Mouse (Mus musculus) gastrocnemius, postnatal 10 days (tissue): ENCODE data around the gene Spata2l. TPM values are rescaled to one million over a fixed set of nuclear protein-coding genes. Genes with fewer than 3 reads are reported as not detected.
A peak's percentile ranks its signal among the peaks of the same experiment; 100 is the strongest.
"Not testable (repeated sequence)": the region's sequence is repeated elsewhere in the genome, so short reads cannot be mapped to it uniquely, and the experiment has no call there.

Source experiments
- DNase-seq: peaks from one replicate; pipeline ENCODE4 v3.0.0; 2021; ENCODE audit warnings: mixed read lengths
- total RNA-seq, 2 experiments: library from RNA; stranded (reverse); gene quantifications; 2 replicates each; pipeline ENCODE4 v1.2.3; 2021

Spata2l gene
- total RNA-seq, 2 experiments from 2014 or later, result 1.2 to 1.5 TPM

- DNase-seq, result not testable (repeated sequence)
These were observed 39.0 kb downstream of the Spata2l start for GRCm38 (mm10) chr8:123197016-123197415.

GRCm38 (mm10) chr8:123193771-123194170 is 42.3 kb downstream of the Spata2l start:
- no peak for DNase-seq

- no peak for DNase-seq
These were observed 44.1 kb downstream of the Spata2l start for GRCm38 (mm10) chr8:123191908-123192307.

GRCm38 (mm10) chr8:123190678-123191077 is 45.4 kb downstream of the Spata2l start:
- DNase-seq, result peak; percentile 85

DNA sequence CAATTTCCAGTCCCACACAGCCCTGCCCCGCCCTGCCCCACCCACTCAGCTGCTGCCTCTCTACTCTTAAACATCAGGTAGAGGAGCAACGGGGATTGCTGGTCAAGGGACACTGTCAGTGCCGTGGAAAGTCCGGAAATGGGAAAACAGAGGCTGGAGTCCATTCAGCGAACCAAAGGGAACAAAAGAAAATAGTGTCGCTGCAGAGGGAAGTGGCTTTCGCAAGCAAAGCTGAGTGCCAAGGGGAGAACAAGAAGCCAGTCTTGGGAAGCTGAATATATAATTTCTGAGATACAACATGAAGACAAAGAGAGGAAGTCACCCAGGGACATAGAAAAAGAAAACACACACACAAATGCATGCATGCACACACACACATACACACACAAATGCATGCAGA is 47.2 kb downstream of the Spata2l start:
- no peak for DNase-seq

- no peak for DNase-seq
These were observed 48.0 kb downstream of the Spata2l start for GRCm38 (mm10) chr8:123188006-123188405.

DNA sequence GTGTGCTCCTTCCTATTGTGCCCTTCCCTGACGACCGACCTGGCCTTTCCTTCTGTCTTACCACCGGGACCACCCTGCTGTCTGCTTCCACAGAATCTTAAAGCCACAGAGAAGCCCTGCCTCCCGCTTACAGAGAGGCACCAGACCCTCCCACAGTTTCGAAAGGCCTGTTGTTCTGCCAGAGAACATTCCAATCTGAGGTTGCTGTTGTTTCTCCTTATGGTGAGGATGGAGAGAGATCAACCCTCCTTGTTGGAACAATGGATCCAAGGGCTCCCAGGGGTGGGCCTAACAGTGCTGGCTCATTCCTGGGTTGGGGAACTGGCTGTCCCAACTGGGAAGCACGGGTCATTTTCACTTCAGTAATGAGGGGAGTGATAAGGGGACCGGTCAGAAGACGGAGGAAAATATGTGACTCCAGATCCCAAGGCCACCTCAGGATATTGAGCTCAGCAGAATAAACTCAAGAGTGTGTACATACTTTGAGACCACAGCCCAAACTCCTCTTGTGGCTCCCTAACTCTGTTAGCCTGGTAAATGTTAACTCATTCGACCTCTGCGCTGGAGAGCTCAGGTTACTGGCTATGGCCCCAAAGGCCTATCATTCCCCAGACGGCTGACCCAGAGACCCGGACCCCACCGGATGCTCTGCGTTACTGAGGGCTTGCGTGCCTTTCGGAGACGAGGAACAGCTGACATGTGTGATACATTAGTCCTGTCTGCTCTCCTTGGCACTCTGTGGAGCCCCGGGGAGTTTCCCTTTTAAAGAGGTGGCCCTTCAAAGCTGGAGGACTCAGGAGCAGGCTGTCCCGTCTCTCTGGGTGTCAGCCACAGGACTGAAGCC is 50.2 kb downstream of the Spata2l start, which contains the start of gene Dpep1:
Gene Dpep1, plus strand, starts transcription at position 677 of the 844 bp plus-strand sequence.
- peak; percentile 37 for DNase-seq

- peak; percentile 37 for DNase-seq
These were observed 54.6 kb downstream of the Spata2l start for GRCm38 (mm10) chr8:123181391-123181790.

Other genes starting within 250 kb of the Spata2l start
- 10 to 100 TPM; 52.0 to 65.8 TPM for gene Ankrd11, start 194.0 kb downstream of the Spata2l start, total RNA-seq
- 10 to 100 TPM; 49.6 to 56.8 TPM for gene Spg7, start 173.3 kb downstream of the Spata2l start, total RNA-seq
- gene Rpl13, start 133.9 kb downstream of the Spata2l start, total RNA-seq, result 100 to 1,000 TPM; 676 to 736 TPM
- under 1 TPM; 0.41 to 0.82 TPM for gene Cpne7, start 118.9 kb downstream of the Spata2l start, total RNA-seq
- gene Sult5a1, start 77.9 kb downstream of the Spata2l start, total RNA-seq, result 1 to 10 TPM; 5.8 to 6.4 TPM
- gene Dpep1, start 50.0 kb downstream of the Spata2l start, total RNA-seq, result 1 to 10 TPM; 5.1 to 6.6 TPM
- gene Chmp1a, start 23.5 kb downstream of the Spata2l start, total RNA-seq, result 10 to 100 TPM; 41.0 to 48.2 TPM
- 1 to 10 TPM; 1.2 to 2.4 TPM for gene Spata33, start 23.4 kb downstream of the Spata2l start, total RNA-seq
- gene Cdk10, start 11.4 kb downstream of the Spata2l start, total RNA-seq, result 10 to 100 TPM; 14.2 to 18.7 TPM
- gene Zfp276, start 18.0 kb upstream of the Spata2l start, total RNA-seq, result 10 to 100 TPM in 1 of 2 experiments, 1 to 10 TPM in 1; 8.0 to 11.5 TPM
- gene Vps9d1, start 18.1 kb upstream of the Spata2l start, total RNA-seq, result 10 to 100 TPM; 12.3 to 13.4 TPM
- gene Fanca, start 82.3 kb upstream of the Spata2l start, total RNA-seq, result 1 to 10 TPM; 4.6 to 6.2 TPM
- gene Spire2, start 96.5 kb upstream of the Spata2l start, total RNA-seq, result 1 to 10 TPM in 1 of 2 experiments, under 1 TPM in 1; 0.86 to 1.2 TPM
- 100 to 1,000 TPM; 144 to 157 TPM for gene Tcf25, start 137.5 kb upstream of the Spata2l start, total RNA-seq
- gene Mc1r, start 170.9 kb upstream of the Spata2l start, total RNA-seq, result not detected
- gene Tubb3, start 175.2 kb upstream of the Spata2l start, total RNA-seq, result 1 to 10 TPM; 1.8 to 1.9 TPM
- 10 to 100 TPM; 35.8 to 37.6 TPM for gene Def8, start 187.3 kb upstream of the Spata2l start, total RNA-seq
- gene Afg3l1, start 241.7 kb upstream of the Spata2l start, total RNA-seq, result 10 to 100 TPM; 34.3 to 37.5 TPM